Mouse (Mus musculus) cortical plate, adult 2 months (tissue): ENCODE data around the gene Hoxb7. TPM values are rescaled to one million over a fixed set of nuclear protein-coding genes. Genes with fewer than 3 reads are reported as not detected.

Experiments
- H3K27ac ChIP-seq: fragments of 200-500 bp; 2 replicates; pipeline ENCODE4 v1.5.1; 2012; ENCODE audit warnings: low read length, control low read depth, inconsistent platforms; ENCODE audit not compliant: insufficient read depth
- H3K4me1 ChIP-seq: fragments of 200-500 bp; 2 replicates; pipeline ENCODE4 v1.6.1; 2011; ENCODE audit warnings: low read length; ENCODE audit not compliant: control insufficient read depth, insufficient read depth
- H3K4me3 ChIP-seq: fragments of 200-500 bp; 2 replicates; pipeline ENCODE4 v1.5.1; 2011; ENCODE audit warnings: mild to moderate bottlenecking, low read length, control low read depth; ENCODE audit not compliant: insufficient read depth
- CTCF ChIP-seq: fragments of 200-500 bp; IDR thresholded peaks from 2 replicates; pipeline ENCODE4 v1.5.1; 2011; ENCODE audit warnings: mild to moderate bottlenecking, control low read depth, low read length; ENCODE audit not compliant: insufficient read depth; ENCODE audit errors: extremely low read depth
- POLR2A ChIP-seq: fragments of 200-500 bp; IDR thresholded peaks from 2 replicates; pipeline ENCODE4 v1.6.1; 2011; ENCODE audit warnings: mild to moderate bottlenecking, low read length, control low read depth; ENCODE audit not compliant: insufficient read depth; ENCODE audit errors: extremely low read depth
- polyA plus RNA-seq: library from polyadenylated mRNA; depleted of rRNA; stranded (reverse); fragments of >200 nt; gene quantifications from 2 replicates; pipeline ENCODE4 v1.2.3, GENCODE M21; 2012

The Hoxb7 gene
- polyA plus RNA-seq, 1 experiment: not detected

GRCm38 (mm10) chr11:96301064-96301431 lies 14.6 kb downstream of the Hoxb7 start:
- Histone ChIP-seq H3K27ac (no peak overlapping the region), H3K4me3 (no peak overlapping the region), H3K4me1 (no peaks in the 10 kb centered on the region)
- TF ChIP-seq CTCF (no peak), POLR2A (no peak)

- Histone ChIP-seq H3K4me3 (no peak overlapping the region), H3K27ac (no peak overlapping the region), H3K4me1 (no peaks in the 10 kb centered on the region)
- TF ChIP-seq POLR2A: no peak
- no peak for TF ChIP-seq CTCF
Observed at GRCm38 (mm10) chr11:96301837-96302236, 15.4 kb downstream of the Hoxb7 start.

- H3K4me3 ChIP-seq: no peak overlapping the region
- H3K4me1 ChIP-seq: no peaks in the 10 kb centered on the region
- H3K27ac ChIP-seq: no peak overlapping the region
- TF ChIP-seq POLR2A: no peak
- no peak for TF ChIP-seq CTCF
Observed at GRCm38 (mm10) chr11:96302381-96303150, 16.1 kb downstream of the Hoxb7 start.

- Histone ChIP-seq H3K27ac (no peak within 1 kb of the TSS), H3K4me3 (no peak within 1 kb of the TSS), H3K4me1 (no peaks in the 10 kb centered on the region)
- TF ChIP-seq CTCF (no peak), POLR2A (no peak)
Observed at GRCm38 (mm10) chr11:96303151-96304099, 17.0 kb downstream of the Hoxb7 start, which contains the start of gene Hoxb5. Gene Hoxb5 (plus strand): TSS chr11:96303336.

DNA sequence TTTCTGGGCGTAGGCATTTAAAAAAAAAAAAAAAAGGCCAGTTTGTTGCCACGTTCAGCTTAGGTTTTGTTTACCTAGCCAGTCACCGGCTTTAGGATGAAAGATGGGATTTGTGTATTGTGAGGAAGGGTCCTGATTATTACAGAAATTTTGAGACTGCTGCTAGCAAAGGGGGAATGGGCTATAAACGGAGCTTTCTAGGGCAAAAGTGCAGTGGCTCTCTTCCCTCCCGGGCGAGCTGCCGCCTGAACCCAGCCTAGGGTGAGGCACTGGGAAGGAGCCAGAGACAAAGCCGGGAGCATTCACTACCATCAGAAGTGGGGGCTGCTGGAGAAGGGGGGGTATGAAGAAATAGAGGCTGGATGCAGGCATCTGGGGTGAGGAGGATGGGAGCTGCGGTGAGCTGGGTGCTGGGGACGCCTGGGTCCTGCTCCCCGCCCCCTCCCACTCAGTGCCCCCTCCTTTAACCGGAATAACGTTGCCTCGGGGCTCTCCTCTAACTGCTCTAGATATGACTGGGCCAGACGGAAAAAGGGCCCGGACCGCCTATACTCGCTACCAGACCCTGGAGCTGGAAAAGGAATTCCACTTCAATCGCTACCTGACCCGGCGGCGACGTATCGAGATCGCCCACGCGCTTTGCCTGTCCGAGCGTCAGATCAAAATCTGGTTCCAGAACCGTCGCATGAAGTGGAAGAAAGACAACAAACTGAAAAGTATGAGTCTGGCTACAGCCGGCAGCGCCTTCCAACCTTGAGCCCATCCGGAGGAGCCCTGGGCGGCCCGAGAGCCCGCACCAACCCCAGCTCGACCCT lies 18.2 kb downstream of the Hoxb7 start:
- H3K27ac ChIP-seq: no peak overlapping the region

DNA sequence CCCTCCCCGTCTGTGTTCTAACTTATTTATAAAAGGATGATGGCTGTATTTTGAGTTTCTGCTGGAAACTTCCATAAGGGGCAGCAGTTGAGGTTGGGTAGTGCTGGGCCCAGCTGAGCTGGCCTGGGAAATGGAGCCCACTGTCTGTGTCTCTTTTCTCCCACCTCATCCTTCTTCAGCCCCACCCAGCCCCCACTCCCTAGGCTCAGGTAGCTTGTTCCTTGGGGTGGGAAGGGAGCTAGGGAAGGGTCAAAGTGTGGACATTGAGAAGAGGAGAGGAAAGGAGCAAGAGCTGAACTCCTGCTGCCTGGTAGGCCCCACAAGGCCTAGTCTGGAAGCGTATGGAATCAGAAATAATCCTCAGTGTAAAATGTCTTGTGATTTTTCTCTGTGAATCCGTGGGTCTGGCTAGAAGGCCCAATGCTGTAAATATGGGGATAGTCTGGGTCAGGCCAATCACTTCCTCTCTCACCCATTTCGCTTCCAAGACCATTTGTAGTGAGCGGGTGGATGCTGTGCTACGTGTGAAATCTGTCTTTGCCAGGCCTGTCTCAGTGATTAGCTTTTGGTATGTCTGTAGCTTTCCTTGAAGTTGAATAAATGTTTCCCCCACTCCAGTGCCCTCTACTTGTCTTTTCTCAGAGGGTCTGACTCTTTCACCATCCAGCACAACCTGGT lies 19.2 kb downstream of the Hoxb7 start:
- Histone ChIP-seq H3K27ac (no peak overlapping the region), H3K4me3 (no peak overlapping the region), H3K4me1 (no peaks in the 10 kb centered on the region)
- no peak for TF ChIP-seq POLR2A

More for the DNA sequence above, 18.2 kb downstream of the Hoxb7 start:
- Histone ChIP-seq H3K4me1 (no peaks in the 10 kb centered on the region), H3K4me3 (no peak overlapping the region)
- TF ChIP-seq CTCF (no peak), POLR2A (no peak)

DNA sequence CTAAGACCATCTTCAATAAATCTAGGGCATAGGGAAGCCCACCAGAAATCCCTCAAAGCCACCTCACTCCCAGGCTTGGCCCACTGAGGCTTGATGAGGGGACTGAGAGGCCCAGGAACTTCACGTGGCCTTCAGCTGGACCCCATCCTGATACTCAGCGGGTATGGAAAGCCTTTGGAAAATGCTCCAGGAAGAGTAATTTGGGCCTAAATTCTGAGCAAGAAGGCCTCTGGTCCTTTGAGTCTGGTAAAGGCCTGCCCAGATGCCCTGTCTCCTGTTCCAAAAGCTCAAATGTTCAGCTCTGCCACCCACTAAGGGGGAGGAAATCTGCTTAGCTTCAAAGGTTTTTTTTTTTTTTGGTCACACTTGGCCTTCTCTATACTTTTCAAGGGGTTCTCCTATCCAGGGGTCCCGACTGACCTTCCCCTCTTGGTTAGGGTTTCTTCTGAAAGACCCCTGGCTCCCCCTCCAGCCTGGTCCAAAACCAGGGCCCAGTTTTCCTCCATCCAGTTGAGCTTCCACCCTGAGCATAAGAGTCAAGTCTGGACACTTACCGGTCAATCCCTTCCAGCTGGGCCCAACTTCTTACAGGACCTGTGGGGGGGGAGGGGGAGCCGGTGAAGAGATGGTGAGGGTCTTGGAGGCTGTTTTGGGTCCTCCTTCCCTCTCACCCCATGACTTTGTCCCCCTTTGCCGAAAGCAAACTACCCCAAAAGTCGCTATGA lies 19.9 kb downstream of the Hoxb7 start:
- no peak for TF ChIP-seq POLR2A
- no peak for TF ChIP-seq CTCF
- Histone ChIP-seq H3K27ac (no peak overlapping the region), H3K4me1 (no peaks in the 10 kb centered on the region), H3K4me3 (no peak overlapping the region)

DNA sequence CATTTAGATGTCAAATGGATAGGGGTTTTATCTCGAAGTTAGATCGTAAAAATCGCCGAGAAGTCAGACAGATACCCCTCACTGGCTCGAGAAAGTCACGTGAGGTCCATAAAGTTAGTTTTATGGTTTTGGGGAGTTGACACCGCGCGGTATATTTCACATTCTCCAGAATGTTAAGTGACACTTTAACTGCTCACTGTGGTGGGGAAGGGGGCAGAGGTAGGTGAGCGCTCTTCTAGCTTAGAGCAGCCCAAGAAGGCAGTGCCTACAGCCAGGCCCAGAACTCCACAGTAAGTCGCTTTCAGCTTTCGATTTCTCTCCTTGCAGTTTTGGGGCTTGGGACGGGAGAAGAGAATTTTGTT lies 20.5 kb downstream of the Hoxb7 start:
- Histone ChIP-seq H3K4me3 (no peak overlapping the region), H3K27ac (no peak overlapping the region), H3K4me1 (no peaks in the 10 kb centered on the region)
- TF ChIP-seq POLR2A: no peak
- TF ChIP-seq CTCF: no peak
